8 mouse cellular contexts compared by ENCODE assay signal in genomic region chr1:100231980-100232608, GRCm38 (mm10).
A peak's percentile ranks its signal among the peaks of the same experiment; 100 is the strongest.
DNase-seq lines count a peak whose midpoint lies in the region; ATAC-seq and TF ChIP-seq lines count a peak whose summit lies in the region.

No protein-coding gene starts in this region.

- no peak overlapping the region for H3K4me3 ChIP-seq in limb, embryonic 11.5 days (ENCODE audit: low read depth, low read length)
- no peak overlapping the region for H3K4me3 ChIP-seq in limb, embryonic 10.5 days
- H3K4me3 ChIP-seq in embryonic facial prominence, embryonic 11.5 days (ENCODE audit: low read depth, low read length) = no peak overlapping the region
- H3K4me3 ChIP-seq in hindbrain, postnatal 0 days (ENCODE audit: low read length) = no peak overlapping the region
- no peak overlapping the region for H3K4me3 ChIP-seq in left cerebral cortex, adult 2 months

- 10% methylated on average over 5 of the region's 6 CpGs for WGBS in limb, embryonic 11.5 days
- 11% methylated on average over 6 of the region's 6 CpGs for WGBS in limb, embryonic 10.5 days
- 12% methylated on average over 5 of the region's 6 CpGs for WGBS in embryonic facial prominence, embryonic 11.5 days
- 14% methylated on average over 5 of the region's 6 CpGs for WGBS in hindbrain, postnatal 0 days

- H3K27ac ChIP-seq in limb, embryonic 11.5 days (replicated peaks; ENCODE audit: low read depth, low read length) = no peak overlapping the region
- H3K27ac ChIP-seq in limb, embryonic 10.5 days = no peak overlapping the region
- no peak overlapping the region for H3K27ac ChIP-seq in embryonic facial prominence, embryonic 11.5 days (replicated peaks; ENCODE audit: low read depth, low read length)
- no peak overlapping the region for H3K27ac ChIP-seq in hindbrain, postnatal 0 days
- no peak overlapping the region for H3K27ac ChIP-seq in left cerebral cortex, adult 2 months

- H3K36me3 ChIP-seq in limb, embryonic 11.5 days (ENCODE audit: control insufficient read depth, insufficient read depth, low read length) = no peaks in the 10 kb centered on the region
- no peaks in the 10 kb centered on the region for H3K36me3 ChIP-seq in limb, embryonic 10.5 days
- H3K36me3 ChIP-seq in embryonic facial prominence, embryonic 11.5 days (replicated peaks; ENCODE audit: control insufficient read depth, insufficient read depth, low read depth, low read length) = no peaks in the 10 kb centered on the region
- no peaks in the 10 kb centered on the region for H3K36me3 ChIP-seq in hindbrain, postnatal 0 days (ENCODE audit: insufficient read depth, low read length)

- peak; percentile 35; the same call in 1 of the 2 replicates for ATAC-seq in limb, embryonic 11.5 days (ENCODE audit: insufficient number of reproducible peaks, low FRiP score, low TSS enrichment, low read depth)
- peak; percentile 78 for ATAC-seq in embryonic facial prominence, embryonic 11.5 days (replicated peaks; ENCODE audit: insufficient number of reproducible peaks, low FRiP score, low TSS enrichment, low read depth)
- peak; percentile 84 for ATAC-seq in hindbrain, postnatal 0 days
- ATAC-seq in megakaryocyte progenitor cell, adult 5-6 weeks (replicated peaks; ENCODE audit: poor library complexity) = no peak

- no peaks in the 10 kb centered on the region for H3K27me3 ChIP-seq in limb, embryonic 11.5 days (ENCODE audit: control insufficient read depth, insufficient read depth, low read length)
- H3K27me3 ChIP-seq in limb, embryonic 10.5 days (ENCODE audit: low read depth, poor library complexity, severe bottlenecking) = no peaks in the 10 kb centered on the region
- no peaks in the 10 kb centered on the region for H3K27me3 ChIP-seq in embryonic facial prominence, embryonic 11.5 days (ENCODE audit: control insufficient read depth, insufficient read depth, low read length)
- H3K27me3 ChIP-seq in hindbrain, postnatal 0 days (ENCODE audit: insufficient read depth, low read length) = no peaks in the 10 kb centered on the region

- H3K4me2 ChIP-seq in limb, embryonic 11.5 days (ENCODE audit: low read depth, severe bottlenecking) = no peak overlapping the region
- H3K4me2 ChIP-seq in embryonic facial prominence, embryonic 11.5 days (ENCODE audit: low read depth, low read length) = no peak overlapping the region
- H3K4me2 ChIP-seq in hindbrain, postnatal 0 days (ENCODE audit: low read depth, low read length) = no peak overlapping the region

- peak; percentile 57 for TF ChIP-seq CTCF in hindbrain, postnatal 0 days (IDR thresholded peaks at IDR 0.05; ENCODE audit: low read depth)
- TF ChIP-seq CTCF in left cerebral cortex, adult 2 months (IDR thresholded peaks at IDR 0.05) = peak; percentile 38

- DNase-seq in limb, embryonic 11.5 days (ENCODE audit: low spot score) = peak; percentile 47
- no peak for DNase-seq in limb, embryonic 10.5 days (ENCODE audit: low spot score)
- DNase-seq in embryonic facial prominence, embryonic 11.5 days (ENCODE audit: low spot score) = peak; percentile 62
- DNase-seq in hindbrain, postnatal 0 days (ENCODE audit: low spot score) = peak; percentile 71
- DNase-seq in left cerebral cortex, adult 2 months (ENCODE audit: extremely low spot score in 1 of 2, low spot score in 2 of 2) = peak; percentile 26 to 40
- peak; percentile 51 for DNase-seq in retina, embryonic 14.5 days (ENCODE audit: low spot score)
- no peak for DNase-seq in spleen, postnatal 36 days (ENCODE audit: low spot score in 2 of 2)

- no peaks in the 10 kb centered on the region for H3K9me3 ChIP-seq in limb, embryonic 11.5 days (ENCODE audit: control insufficient read depth, low read length)
- H3K9me3 ChIP-seq in limb, embryonic 10.5 days (replicated peaks) = no peaks in the 10 kb centered on the region
- no peaks in the 10 kb centered on the region for H3K9me3 ChIP-seq in embryonic facial prominence, embryonic 11.5 days (replicated peaks; ENCODE audit: control insufficient read depth, low read length)
- no peaks in the 10 kb centered on the region for H3K9me3 ChIP-seq in hindbrain, postnatal 0 days (ENCODE audit: low read length)

- no peaks in the 10 kb centered on the region for H3K4me1 ChIP-seq in limb, embryonic 11.5 days (ENCODE audit: control insufficient read depth, insufficient read depth, low read length)
- H3K4me1 ChIP-seq in limb, embryonic 10.5 days = no peaks in the 10 kb centered on the region
- no peaks in the 10 kb centered on the region for H3K4me1 ChIP-seq in embryonic facial prominence, embryonic 11.5 days (ENCODE audit: control insufficient read depth, insufficient read depth, low read length)
- no peaks in the 10 kb centered on the region for H3K4me1 ChIP-seq in hindbrain, postnatal 0 days (ENCODE audit: insufficient read depth, low read length)

- intact Hi-C loops in left cerebral cortex, adult 2 months (cut with DNase I) = no loop called here

- H3K9ac ChIP-seq in limb, embryonic 11.5 days (ENCODE audit: low read length) = no peak overlapping the region
- no peak overlapping the region for H3K9ac ChIP-seq in embryonic facial prominence, embryonic 11.5 days (replicated peaks; ENCODE audit: low read length)
- no peak overlapping the region for H3K9ac ChIP-seq in hindbrain, postnatal 0 days (replicated peaks; ENCODE audit: low read length)

Comparison
In these comparisons a context has a peak if more than half of its experiments do, and no peak if none do; other contexts are left out.
1. DNase-seq: peak in limb, embryonic 11.5 days (single experiment), embryonic facial prominence, embryonic 11.5 days (single experiment), hindbrain, postnatal 0 days (single experiment), left cerebral cortex, adult 2 months (2 of 2) and retina, embryonic 14.5 days (single experiment); none in limb, embryonic 10.5 days (single experiment) and spleen, postnatal 36 days (0 of 2).